Mouse (Mus musculus): ENCODE data around the gene Olfr159. TPM values are rescaled to one million over a fixed set of nuclear protein-coding genes. Genes with fewer than 3 reads are reported as not detected.
"Not testable (repeated sequence)": the region's sequence is repeated elsewhere in the genome, so short reads cannot be mapped to it uniquely, and the experiment has no call there.

Olfr159 gene
- polyA plus RNA-seq (2015; fragmentation: Nextera tagmentation; extraction: Ambion mirVana): not detected in 2 replicates

DNA sequence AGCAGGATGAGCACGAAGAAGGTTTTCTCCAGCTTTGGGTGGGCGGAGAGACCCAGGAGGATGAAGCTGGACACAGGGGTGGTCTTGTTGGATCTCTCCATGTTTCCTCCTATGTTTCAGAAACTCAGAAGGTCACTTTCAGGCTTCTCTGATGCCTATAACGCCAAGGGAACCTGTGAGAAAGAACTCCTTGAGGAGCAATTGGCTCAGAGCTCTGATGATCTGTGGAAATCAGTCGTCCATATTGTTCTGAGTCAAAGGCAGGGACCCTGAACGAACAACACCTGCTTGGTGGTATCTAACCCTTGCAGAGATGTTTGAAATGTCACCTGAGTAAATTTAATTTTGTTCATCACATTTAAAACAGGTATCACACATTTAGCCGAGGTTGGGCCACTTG lies at the start of gene Olfr159:
Gene Olfr159 (minus strand): TSS at position 101 of the 400 bp plus-strand sequence.
- Histone ChIP-seq H3K27me3 (replicated peaks) (no peaks in the 10 kb centered on the region), H3K36me3 (replicated peaks) (no peaks in the 10 kb centered on the region), H3K4me1 (no peaks in the 10 kb centered on the region), H3K9me3 (no peaks in the 10 kb centered on the region), H3K4me2 (no peak within 1 kb of the TSS), H3K27ac (no peak within 1 kb of the TSS), H3K4me3 (no peak within 1 kb of the TSS), H3K9ac (no peak within 1 kb of the TSS)
- 84% methylated on average over 6 of the region's 6 CpGs for WGBS
- no peak for ATAC-seq (replicated peaks)

DNA sequence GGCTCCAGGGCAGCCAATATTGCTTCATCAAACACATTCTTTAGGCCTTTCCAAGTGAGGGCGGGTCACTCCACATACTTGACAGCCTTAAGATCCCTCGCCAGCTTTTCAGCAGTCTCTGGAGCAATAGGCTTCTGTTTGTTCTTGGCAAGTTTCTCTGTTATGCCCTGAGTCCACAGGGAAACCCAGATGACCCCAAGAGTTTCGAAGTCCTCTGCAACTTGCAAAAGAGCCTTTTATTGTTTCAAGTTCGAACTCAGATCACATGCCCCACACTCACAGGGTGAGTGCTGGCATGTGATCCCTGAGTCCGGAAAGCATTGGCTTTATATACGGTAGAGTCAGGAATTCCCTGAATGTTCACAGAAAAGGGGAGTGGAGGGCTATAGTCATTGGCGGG lies 28.1 kb upstream of the Olfr159 start:
- 85% methylated on average over 7 of the region's 7 CpGs for WGBS
- no peaks in the 10 kb centered on the region for H3K27me3 ChIP-seq (replicated peaks)
- H3K4me2 ChIP-seq: no peak overlapping the region
- no peak overlapping the region for H3K4me3 ChIP-seq
- no peak overlapping the region for H3K27ac ChIP-seq
- H3K9ac ChIP-seq: no peak overlapping the region
- H3K4me1 ChIP-seq: no peaks in the 10 kb centered on the region
- no peak for ATAC-seq (replicated peaks)
- no peaks in the 10 kb centered on the region for H3K36me3 ChIP-seq (replicated peaks)
- H3K9me3 ChIP-seq: peaks cover 4% of the 10 kb centered on the region; the same call in 1 of the 2 replicates

DNA sequence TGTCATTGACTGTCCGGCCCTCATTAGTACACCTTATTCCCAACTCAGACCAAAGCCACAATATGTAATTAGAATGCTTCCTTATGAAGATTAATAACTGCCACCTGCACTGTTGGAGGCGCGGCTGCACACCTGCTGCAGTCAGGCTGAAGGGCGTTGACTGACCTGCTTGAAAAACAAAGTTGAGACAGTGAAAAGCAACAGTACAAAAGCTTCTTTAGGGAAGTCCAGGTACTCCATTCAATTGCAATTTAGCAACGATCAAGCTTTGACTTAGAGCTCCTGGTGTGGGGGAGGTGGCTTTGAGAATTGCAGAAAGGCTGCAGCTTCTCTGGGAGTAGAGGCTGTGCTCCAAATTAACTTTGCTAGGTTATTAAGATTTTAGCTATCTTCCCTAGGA lies 25.0 kb upstream of the Olfr159 start:
- not testable (repeated sequence) for H3K36me3 ChIP-seq (replicated peaks); H3K27me3 ChIP-seq (replicated peaks); ATAC-seq (replicated peaks); H3K9me3 ChIP-seq; H3K4me2 ChIP-seq; H3K27ac ChIP-seq; H3K9ac ChIP-seq; H3K4me1 ChIP-seq; H3K4me3 ChIP-seq
- WGBS: 91% methylated on average over 5 of the region's 5 CpGs

DNA sequence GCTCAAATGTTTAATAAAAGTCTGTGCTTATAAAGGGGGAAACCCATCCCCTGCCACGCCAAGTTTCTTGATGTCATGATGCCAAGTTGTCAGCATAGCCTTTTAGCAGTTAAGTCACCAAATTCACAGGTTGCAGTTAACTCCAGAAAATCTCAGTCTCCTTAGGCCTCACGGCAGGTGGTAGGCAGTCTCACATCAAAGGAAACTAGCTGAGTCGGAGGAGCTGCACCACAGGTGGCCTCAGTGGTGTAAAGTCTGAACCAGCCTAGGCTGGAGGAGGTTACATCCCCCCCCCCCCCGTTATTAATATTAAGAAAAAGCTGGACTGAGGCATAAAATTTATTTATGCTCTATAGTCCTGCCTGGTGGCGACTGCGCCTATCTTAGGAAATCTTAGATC lies 24.5 kb upstream of the Olfr159 start:
- no peaks in the 10 kb centered on the region for H3K36me3 ChIP-seq (replicated peaks)
- WGBS: 70% methylated on average over 6 of the region's 6 CpGs
- no peaks in the 10 kb centered on the region for H3K9me3 ChIP-seq
- ATAC-seq (replicated peaks): no peak
- H3K4me1 ChIP-seq: no peaks in the 10 kb centered on the region
- H3K27ac ChIP-seq: no peak overlapping the region
- no peaks in the 10 kb centered on the region for H3K27me3 ChIP-seq (replicated peaks)
- H3K9ac ChIP-seq: no peak overlapping the region
- no peak overlapping the region for H3K4me2 ChIP-seq
- no peak overlapping the region for H3K4me3 ChIP-seq

DNA sequence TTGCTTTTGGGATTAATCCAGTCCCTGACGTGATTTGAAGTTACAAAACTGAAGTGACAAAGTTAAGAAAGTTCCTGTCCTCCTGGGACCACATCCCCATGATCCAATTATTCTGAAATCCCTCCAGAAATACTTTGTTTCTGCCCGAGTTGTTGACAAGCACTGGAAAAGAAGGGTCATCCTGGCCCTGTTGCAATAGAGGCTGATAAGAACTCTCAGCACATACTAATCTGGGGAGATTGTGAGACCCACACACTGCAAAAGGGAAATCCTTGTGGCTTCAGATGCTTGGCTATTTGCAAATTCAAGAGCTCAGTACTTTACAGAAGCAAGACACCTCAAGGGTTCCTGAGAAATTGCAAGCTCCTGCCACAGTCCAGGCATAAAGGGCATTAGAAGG lies 1.5 kb upstream of the Olfr159 start:
- Histone ChIP-seq H3K4me1 (no peaks in the 10 kb centered on the region), H3K9me3 (no peaks in the 10 kb centered on the region), H3K36me3 (replicated peaks) (no peaks in the 10 kb centered on the region), H3K4me3 (no peak overlapping the region), H3K9ac (no peak overlapping the region), H3K27me3 (replicated peaks) (no peaks in the 10 kb centered on the region), H3K27ac (no peak overlapping the region), H3K4me2 (no peak overlapping the region)
- no peak for ATAC-seq (replicated peaks)
- 32% methylated on average over 2 of the region's 2 CpGs for WGBS

DNA sequence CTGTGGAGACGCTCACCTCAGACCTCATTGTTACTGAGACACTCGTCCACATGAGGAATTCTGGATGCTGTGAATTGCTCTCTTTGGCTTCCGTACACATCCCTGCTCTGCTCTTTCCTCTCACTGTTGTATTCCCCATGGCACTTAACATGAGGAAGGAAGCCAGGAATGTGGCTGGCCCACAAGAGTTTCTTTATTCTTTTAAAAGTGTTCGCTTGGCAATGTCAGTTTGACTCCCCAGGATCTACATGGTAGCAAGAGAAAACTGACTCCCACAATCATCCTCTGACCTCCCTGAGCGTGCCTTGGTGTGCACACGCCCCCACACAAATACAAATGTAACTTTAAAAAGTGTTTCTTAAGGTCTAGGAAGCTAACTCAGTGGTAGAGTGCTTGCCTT lies 817 bp upstream of the Olfr159 start:
- Histone ChIP-seq H3K4me3 (no peak overlapping the region), H3K27ac (no peak overlapping the region), H3K27me3 (replicated peaks) (no peaks in the 10 kb centered on the region), H3K4me1 (no peaks in the 10 kb centered on the region), H3K9me3 (no peaks in the 10 kb centered on the region), H3K9ac (no peak overlapping the region), H3K4me2 (no peak overlapping the region), H3K36me3 (replicated peaks) (no peaks in the 10 kb centered on the region)
- 63% methylated on average over 6 of the region's 6 CpGs for WGBS
- no peak for ATAC-seq (replicated peaks)

DNA sequence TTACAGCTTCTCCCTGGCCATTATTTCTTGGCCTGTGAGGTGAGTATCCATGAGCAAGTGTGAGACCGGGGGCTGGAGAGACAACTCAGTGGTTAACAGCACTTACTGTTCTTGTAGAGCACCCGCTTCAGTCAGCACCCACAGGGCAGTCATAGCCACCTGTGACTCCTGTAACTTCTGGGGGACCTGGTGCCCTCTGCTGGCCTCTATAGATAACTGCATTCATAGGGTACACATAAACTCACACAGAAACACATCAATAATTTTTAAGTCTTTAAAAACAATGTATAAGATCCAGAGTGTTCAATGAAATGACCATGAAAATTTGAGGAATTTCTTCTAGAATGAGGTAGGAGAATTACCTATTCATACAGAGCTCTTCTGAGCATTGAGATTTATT lies 1.4 kb downstream of the Olfr159 start:
- 96% methylated on average over 2 of the region's 2 CpGs for WGBS
- no peak for ATAC-seq (replicated peaks)

DNA sequence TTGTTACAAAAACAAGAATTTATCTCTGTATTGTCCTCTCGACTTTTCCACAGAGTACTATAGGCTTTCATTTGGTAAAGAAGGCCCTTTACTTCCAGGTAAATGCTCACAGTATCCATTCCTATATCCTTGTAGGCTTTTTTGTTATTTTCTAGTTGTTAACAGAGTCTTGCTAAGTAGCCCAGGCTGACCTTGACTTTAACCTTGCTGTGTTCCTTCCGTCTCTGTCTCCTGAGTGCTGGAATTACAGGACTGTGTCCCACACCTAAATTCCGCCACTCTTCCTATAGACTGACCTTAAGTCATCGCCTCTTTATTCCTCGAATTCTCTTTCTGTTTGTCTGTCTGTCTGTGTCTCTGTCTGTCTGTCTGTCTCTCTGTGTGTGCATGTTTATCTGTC lies 2.5 kb downstream of the Olfr159 start:
- Histone ChIP-seq H3K27ac (no peak overlapping the region), H3K27me3 (replicated peaks) (no peaks in the 10 kb centered on the region), H3K4me3 (no peak overlapping the region), H3K36me3 (replicated peaks) (no peaks in the 10 kb centered on the region), H3K9ac (no peak overlapping the region), H3K9me3 (no peaks in the 10 kb centered on the region), H3K4me2 (no peak overlapping the region), H3K4me1 (no peaks in the 10 kb centered on the region)
- WGBS: 92% methylated on average over 5 of the region's 5 CpGs
- ATAC-seq (replicated peaks): no peak

More for the DNA sequence above, 1.4 kb downstream of the Olfr159 start:
- Histone ChIP-seq H3K4me2 (no peak overlapping the region), H3K4me3 (no peak overlapping the region), H3K9me3 (no peaks in the 10 kb centered on the region), H3K9ac (no peak overlapping the region), H3K4me1 (no peaks in the 10 kb centered on the region), H3K36me3 (replicated peaks) (no peaks in the 10 kb centered on the region), H3K27ac (no peak overlapping the region), H3K27me3 (replicated peaks) (no peaks in the 10 kb centered on the region)

DNA sequence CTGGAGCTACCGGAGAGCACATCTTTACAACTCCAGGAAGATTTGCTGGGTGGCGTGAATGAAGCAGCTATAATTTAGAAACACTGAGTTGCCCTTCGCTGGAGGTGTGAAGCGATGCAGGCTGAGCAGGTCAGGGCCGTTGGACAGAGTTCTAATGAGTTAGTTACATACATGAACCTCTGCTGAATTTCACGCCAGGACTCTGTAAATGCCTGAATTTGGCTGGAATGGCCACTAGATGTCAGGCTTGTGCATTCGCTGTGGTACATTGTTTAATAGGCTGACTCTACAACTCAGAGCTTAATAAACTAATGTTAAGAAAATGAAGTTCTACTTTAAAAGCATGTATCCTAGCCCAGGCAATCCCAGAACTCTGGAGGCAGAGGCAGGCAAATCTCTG lies 7.4 kb downstream of the Olfr159 start:
- no peak overlapping the region for H3K27ac ChIP-seq
- 23% methylated on average over 7 of the region's 7 CpGs for WGBS
- H3K4me2 ChIP-seq: no peak overlapping the region
- no peak overlapping the region for H3K9ac ChIP-seq
- no peaks in the 10 kb centered on the region for H3K36me3 ChIP-seq (replicated peaks)
- ATAC-seq (replicated peaks): no peak
- H3K9me3 ChIP-seq: no peaks in the 10 kb centered on the region
- no peak overlapping the region for H3K4me3 ChIP-seq
- H3K27me3 ChIP-seq (replicated peaks): no peaks in the 10 kb centered on the region
- H3K4me1 ChIP-seq: no peaks in the 10 kb centered on the region

DNA sequence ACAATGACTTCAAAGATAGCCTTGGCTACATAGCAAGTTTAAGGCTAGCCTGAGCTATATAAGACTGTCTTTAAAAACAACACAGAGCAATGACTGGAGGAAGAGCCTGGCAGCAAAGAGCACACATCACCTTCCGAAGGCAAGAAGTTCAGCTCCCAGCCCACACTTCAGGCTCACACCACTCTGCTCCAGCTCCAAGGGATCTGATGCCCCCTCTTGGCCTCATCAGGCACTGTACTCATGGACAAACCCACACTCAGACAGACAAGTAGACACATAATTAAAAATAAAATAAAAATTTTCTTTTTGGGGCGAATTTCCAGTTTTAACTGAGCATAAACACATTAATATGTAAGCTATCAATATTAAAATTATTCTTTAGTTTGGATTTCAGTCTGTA lies 9.5 kb downstream of the Olfr159 start:
- 78% methylated on average over 2 of the region's 2 CpGs for WGBS
- ATAC-seq (replicated peaks): no peak
- Histone ChIP-seq H3K27ac (no peak overlapping the region), H3K4me3 (no peak overlapping the region), H3K36me3 (replicated peaks) (no peaks in the 10 kb centered on the region), H3K9me3 (no peaks in the 10 kb centered on the region), H3K9ac (no peak overlapping the region), H3K4me1 (no peaks in the 10 kb centered on the region), H3K27me3 (replicated peaks) (no peaks in the 10 kb centered on the region), H3K4me2 (no peak overlapping the region)

DNA sequence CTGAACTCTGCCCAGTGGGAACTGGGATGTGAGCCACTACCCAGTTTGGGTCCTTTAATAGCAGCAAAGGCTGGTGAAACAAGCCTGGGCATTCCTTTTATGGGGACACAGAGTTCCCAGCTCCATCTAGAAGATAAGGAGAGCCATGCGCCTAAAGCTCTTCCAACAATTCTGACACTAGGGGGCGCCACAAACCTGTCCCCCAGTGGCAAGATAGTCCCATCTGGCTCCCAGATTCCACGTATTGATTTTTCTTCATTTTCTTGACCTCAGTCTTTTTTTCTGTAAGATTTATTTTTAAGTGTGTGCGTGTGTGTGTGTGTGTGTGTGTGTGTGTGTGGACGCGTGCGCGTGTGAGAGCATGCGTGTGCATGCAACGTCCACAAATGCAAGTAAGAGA lies 10.3 kb downstream of the Olfr159 start:
- Histone ChIP-seq H3K36me3 (replicated peaks) (no peaks in the 10 kb centered on the region), H3K9ac (no peak overlapping the region), H3K4me2 (no peak overlapping the region), H3K4me3 (no peak overlapping the region), H3K27me3 (replicated peaks) (no peaks in the 10 kb centered on the region), H3K27ac (no peak overlapping the region), H3K9me3 (no peaks in the 10 kb centered on the region), H3K4me1 (no peaks in the 10 kb centered on the region)
- 67% methylated on average over 10 of the region's 10 CpGs for WGBS
- ATAC-seq (replicated peaks): no peak

DNA sequence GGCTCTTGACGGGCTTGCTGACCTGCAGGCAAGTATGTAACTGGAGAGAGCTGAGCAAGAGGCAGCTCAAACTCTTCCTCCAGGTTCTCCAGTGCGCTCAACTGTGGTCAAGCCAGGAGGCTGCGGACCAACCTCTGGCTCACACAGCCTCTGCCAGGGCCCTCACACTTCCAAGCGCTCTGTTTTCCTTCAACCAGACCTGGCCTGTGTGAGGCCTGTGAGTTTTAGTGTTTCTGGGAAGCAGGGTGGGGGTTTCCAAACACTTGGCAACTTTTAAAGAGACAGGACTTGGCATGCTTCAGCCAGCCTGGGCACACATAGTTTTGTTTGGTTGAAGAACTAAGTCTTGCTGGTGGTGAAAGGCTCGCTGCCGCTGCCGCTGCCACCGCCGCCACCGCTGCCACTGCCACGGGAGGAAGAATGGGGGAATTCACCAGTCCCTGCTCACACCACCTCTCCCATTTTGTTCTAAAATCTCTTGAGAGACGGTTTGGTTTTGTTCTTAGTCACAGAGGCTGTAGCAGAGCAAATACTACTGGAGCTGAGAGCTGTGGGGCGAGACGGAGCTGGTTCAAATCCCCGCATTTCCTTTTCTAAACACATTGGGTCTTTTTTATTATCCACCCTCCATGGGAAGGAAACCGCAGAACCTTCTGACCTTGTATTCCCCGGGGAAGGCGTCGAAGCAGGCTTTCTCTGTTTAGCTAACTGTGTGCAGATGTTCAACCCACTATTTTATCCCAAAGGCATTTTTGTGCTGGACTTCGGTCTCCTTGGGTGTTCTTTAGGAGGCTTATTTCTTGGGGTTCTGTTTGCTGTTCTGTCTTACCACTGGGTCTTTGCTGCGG lies 11.0 kb downstream of the Olfr159 start:
- Histone ChIP-seq H3K4me1 (no peaks in the 10 kb centered on the region), H3K9me3 (no peaks in the 10 kb centered on the region), H3K9ac (no peak overlapping the region), H3K4me2 (no peak overlapping the region), H3K36me3 (replicated peaks) (no peaks in the 10 kb centered on the region), H3K27me3 (replicated peaks) (no peaks in the 10 kb centered on the region), H3K27ac (no peak overlapping the region), H3K4me3 (no peak overlapping the region)
- ATAC-seq (replicated peaks): no peak
- 83% methylated on average over 21 of the region's 21 CpGs for WGBS

DNA sequence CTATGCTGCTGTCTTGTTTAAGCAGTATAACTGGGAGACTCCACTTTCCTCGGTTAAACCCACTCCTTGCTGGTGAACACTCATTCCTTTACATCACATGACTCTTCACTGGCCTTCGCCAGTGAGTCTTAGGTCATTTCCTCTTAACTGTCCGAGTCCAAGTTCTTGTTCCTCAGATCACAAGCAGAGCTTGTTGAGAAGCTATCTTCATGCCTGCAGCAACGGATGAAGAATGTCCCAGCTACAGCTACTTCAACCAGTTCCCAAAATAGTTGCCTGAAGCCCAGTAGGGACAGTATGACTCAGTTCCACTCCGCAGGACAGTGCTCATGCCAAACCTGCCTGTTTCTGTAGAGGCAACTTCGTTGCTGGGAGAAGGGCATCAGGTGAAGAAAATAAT lies 13.6 kb downstream of the Olfr159 start:
- WGBS: 82% methylated on average over 6 of the region's 6 CpGs

More for the DNA sequence above, 13.6 kb downstream of the Olfr159 start:
- no peaks in the 10 kb centered on the region for H3K27me3 ChIP-seq (replicated peaks)
- H3K9me3 ChIP-seq: no peaks in the 10 kb centered on the region
- H3K4me2 ChIP-seq: no peak overlapping the region
- ATAC-seq (replicated peaks): no peak
- no peaks in the 10 kb centered on the region for H3K36me3 ChIP-seq (replicated peaks)
- H3K4me1 ChIP-seq: no peaks in the 10 kb centered on the region
- H3K4me3 ChIP-seq: no peak overlapping the region
- H3K9ac ChIP-seq: no peak overlapping the region
- no peak overlapping the region for H3K27ac ChIP-seq

Measured in midbrain, embryonic 15.5 days (tissue).